Mouse (Mus musculus): ENCODE results near the gene Mpg.

GRCm38 (mm10) chr11:32267188-32267884 is 41.0 kb downstream of the Mpg start, which contains the start of gene Nprl3:
- TF ChIP-seq POLR2A (IDR thresholded peaks at IDR 0.05; ENCODE audit: low read depth, low read length) (peak; percentile 100), ZNF384 (IDR thresholded peaks at IDR 0.05; ENCODE audit: low read depth, low read length) (no peak), CHD2 (IDR thresholded peaks at IDR 0.05; ENCODE audit: low read length) (peak; percentile 99), CTCF (conservative IDR thresholded peaks at IDR 0.05 in 1 of 2, IDR thresholded peaks at IDR 0.05 in 1 of 2; ENCODE audit: low read depth in 2 of 2, low read length in 2 of 2) (no peak), TCF12 (IDR thresholded peaks at IDR 0.05; ENCODE audit: low read depth, low read length) (peak; percentile 96), ZC3H11A (IDR thresholded peaks at IDR 0.05; ENCODE audit: low read depth, low read length) (no peak; the same call in 1 of the 2 replicates)

Data from CH12.LX (cell line).